Mouse (Mus musculus): ENCODE measurements around the gene Sh3gl2. TPM values are rescaled to one million over a fixed set of nuclear protein-coding genes. Genes with fewer than 3 reads are reported as not detected.

Sh3gl2 gene
- total RNA-seq, 2 experiments from 2014 or later: not detected

- ATAC-seq (replicated peaks; ENCODE audit: low FRiP score, low TSS enrichment, poor library complexity, severe bottlenecking): no peak
Observed at GRCm38 (mm10) chr4:85385241-85385640, 180.3 kb downstream of the Sh3gl2 start.

- ATAC-seq (replicated peaks; ENCODE audit: low FRiP score, low TSS enrichment, poor library complexity, severe bottlenecking): no peak
Observed at GRCm38 (mm10) chr4:85387676-85388075, 182.8 kb downstream of the Sh3gl2 start.

- ATAC-seq (replicated peaks; ENCODE audit: low FRiP score, low TSS enrichment, poor library complexity, severe bottlenecking): no peak
Observed at GRCm38 (mm10) chr4:85391795-85392194, 186.9 kb downstream of the Sh3gl2 start.

GRCm38 (mm10) chr4:85398765-85399164 is 193.8 kb downstream of the Sh3gl2 start:
- no peak for ATAC-seq (replicated peaks; ENCODE audit: low FRiP score, low TSS enrichment, poor library complexity, severe bottlenecking)

GRCm38 (mm10) chr4:85402823-85403222 is 197.9 kb downstream of the Sh3gl2 start:
- ATAC-seq (replicated peaks; ENCODE audit: low FRiP score, low TSS enrichment, poor library complexity, severe bottlenecking): peak; percentile 71

- no peak; the same call in 1 of the 2 replicates for ATAC-seq (replicated peaks; ENCODE audit: low FRiP score, low TSS enrichment, poor library complexity, severe bottlenecking)
Observed at GRCm38 (mm10) chr4:85404424-85405194, 199.7 kb downstream of the Sh3gl2 start.

GRCm38 (mm10) chr4:85405276-85405675 is 200.3 kb downstream of the Sh3gl2 start:
- no peak for ATAC-seq (replicated peaks; ENCODE audit: low FRiP score, low TSS enrichment, poor library complexity, severe bottlenecking)

GRCm38 (mm10) chr4:85416466-85416865 is 211.5 kb downstream of the Sh3gl2 start:
- no peak for ATAC-seq (replicated peaks; ENCODE audit: low FRiP score, low TSS enrichment, poor library complexity, severe bottlenecking)

- ATAC-seq (replicated peaks; ENCODE audit: low FRiP score, low TSS enrichment, poor library complexity, severe bottlenecking): no peak
Observed at GRCm38 (mm10) chr4:85420429-85420828, 215.5 kb downstream of the Sh3gl2 start.

GRCm38 (mm10) chr4:85426211-85426610 is 221.3 kb downstream of the Sh3gl2 start:
- ATAC-seq (replicated peaks; ENCODE audit: low FRiP score, low TSS enrichment, poor library complexity, severe bottlenecking): no peak

- no peak for ATAC-seq (replicated peaks; ENCODE audit: low FRiP score, low TSS enrichment, poor library complexity, severe bottlenecking)
Observed at GRCm38 (mm10) chr4:85432786-85433185, 227.9 kb downstream of the Sh3gl2 start.

GRCm38 (mm10) chr4:85434734-85435133 is 229.8 kb downstream of the Sh3gl2 start:
- ATAC-seq (replicated peaks; ENCODE audit: low FRiP score, low TSS enrichment, poor library complexity, severe bottlenecking): no peak

- ATAC-seq (replicated peaks; ENCODE audit: low FRiP score, low TSS enrichment, poor library complexity, severe bottlenecking): no peak
Observed at GRCm38 (mm10) chr4:85438813-85439212, 233.9 kb downstream of the Sh3gl2 start.

GRCm38 (mm10) chr4:85483586-85483985 is 278.7 kb downstream of the Sh3gl2 start:
- ATAC-seq (replicated peaks; ENCODE audit: low FRiP score, low TSS enrichment, poor library complexity, severe bottlenecking): no peak

GRCm38 (mm10) chr4:85486316-85486946 is 281.5 kb downstream of the Sh3gl2 start:
- no peak for ATAC-seq (replicated peaks; ENCODE audit: low FRiP score, low TSS enrichment, poor library complexity, severe bottlenecking)

GRCm38 (mm10) chr4:85505718-85506117 is 300.8 kb downstream of the Sh3gl2 start:
- ATAC-seq (replicated peaks; ENCODE audit: low FRiP score, low TSS enrichment, poor library complexity, severe bottlenecking): no peak

GRCm38 (mm10) chr4:85506976-85507375 is 302.1 kb downstream of the Sh3gl2 start:
- ATAC-seq (replicated peaks; ENCODE audit: low FRiP score, low TSS enrichment, poor library complexity, severe bottlenecking): no peak

- ATAC-seq (replicated peaks; ENCODE audit: low FRiP score, low TSS enrichment, poor library complexity, severe bottlenecking): no peak
Observed at GRCm38 (mm10) chr4:85507491-85507890, 302.6 kb downstream of the Sh3gl2 start.

- ATAC-seq (replicated peaks; ENCODE audit: low FRiP score, low TSS enrichment, poor library complexity, severe bottlenecking): no peak
Observed at GRCm38 (mm10) chr4:85513288-85513687, 308.4 kb downstream of the Sh3gl2 start.

GRCm38 (mm10) chr4:85513792-85514191 is 308.9 kb downstream of the Sh3gl2 start, which contains the start of gene Adamtsl1:
Adamtsl1 (plus strand) TSS chr4:85514172.
- ATAC-seq (replicated peaks; ENCODE audit: low FRiP score, low TSS enrichment, poor library complexity, severe bottlenecking): no peak

GRCm38 (mm10) chr4:85514205-85514681 is 309.3 kb downstream of the Sh3gl2 start:
- ATAC-seq (replicated peaks; ENCODE audit: low FRiP score, low TSS enrichment, poor library complexity, severe bottlenecking): no peak
